ENCODE assay signal across 8 mouse cellular contexts in genomic region chr5:30701373-30701772, GRCm38 (mm10). TPM values are rescaled to one million over a fixed set of nuclear protein-coding genes. Genes with fewer than 3 reads are reported as not detected.
A peak's percentile ranks its signal among the peaks of the same experiment; 100 is the strongest.
DNase-seq lines count a peak whose midpoint lies in the region.
"Not testable (repeated sequence)": the region's sequence is repeated elsewhere in the genome, so short reads cannot be mapped to it uniquely, and the experiment has no call there.
"Had no signal": no experiment of that assay in that cellular context is flagged by ENCODE, and none has a peak within 500 bp of the region (broad histone marks: within the 10 kb centered on the region; RNA-seq: fewer than 3 reads in every experiment).

No protein-coding gene starts in this region.

- H3K27ac ChIP-seq in forebrain, embryonic 10.5 days = peak overlapping the region; percentile 71
- H3K27ac ChIP-seq in heart, embryonic 10.5 days = peak overlapping the region; percentile 81
- H3K27ac ChIP-seq in hindbrain, embryonic 10.5 days = peak overlapping the region; percentile 81; the same call in 1 of the 2 replicates
- H3K27ac ChIP-seq in midbrain, embryonic 10.5 days (replicated peaks) = peak overlapping the region; percentile 78

- H3K36me3 ChIP-seq in forebrain, embryonic 10.5 days (replicated peaks); heart, embryonic 10.5 days; hindbrain, embryonic 10.5 days; midbrain, embryonic 10.5 days: not testable (repeated sequence)

- not testable (repeated sequence) for H3K9me3 ChIP-seq in forebrain, embryonic 10.5 days; heart, embryonic 10.5 days; hindbrain, embryonic 10.5 days; midbrain, embryonic 10.5 days (replicated peaks)

- H3K4me3 ChIP-seq in forebrain, embryonic 10.5 days; heart, embryonic 10.5 days; hindbrain, embryonic 10.5 days; midbrain, embryonic 10.5 days: not testable (repeated sequence)

- H3K4me1 ChIP-seq in forebrain, embryonic 10.5 days = not testable (repeated sequence)
- peaks cover 15% of the 10 kb centered on the region for H3K4me1 ChIP-seq in heart, embryonic 10.5 days
- peaks cover 14% of the 10 kb centered on the region for H3K4me1 ChIP-seq in hindbrain, embryonic 10.5 days (replicated peaks)
- peaks cover 16% of the 10 kb centered on the region for H3K4me1 ChIP-seq in midbrain, embryonic 10.5 days

- DNase-seq in embryo, embryonic 10 days (ENCODE audit: low spot score) = peak; percentile 69
- DNase-seq in embryo, embryonic 9.5 days (ENCODE audit: extremely low spot score) = peak; percentile 34
- DNase-seq in forebrain, embryonic 10.5 days (ENCODE audit: extremely low spot score, low spot score); heart, embryonic 10.5 days (ENCODE audit: low spot score); hindbrain, embryonic 10.5 days (ENCODE audit: low spot score); midbrain, embryonic 10.5 days (ENCODE audit: low spot score): not testable (repeated sequence)
- peak; percentile 19 for DNase-seq in retina, postnatal 1 day

- 45% methylated on average over 4 of the region's 4 CpGs for WGBS in forebrain, embryonic 10.5 days
- WGBS in heart, embryonic 10.5 days = 32% methylated on average over 4 of the region's 4 CpGs
- WGBS in hindbrain, embryonic 10.5 days = 36% methylated on average over 4 of the region's 4 CpGs
- WGBS in midbrain, embryonic 10.5 days = 37% methylated on average over 4 of the region's 4 CpGs

- H3K27me3 ChIP-seq in forebrain, embryonic 10.5 days (ENCODE audit: poor library complexity, severe bottlenecking) = peaks cover 22% of the 10 kb centered on the region
- not testable (repeated sequence) for H3K27me3 ChIP-seq in heart, embryonic 10.5 days (ENCODE audit: insufficient read depth, poor library complexity, severe bottlenecking)
- H3K27me3 ChIP-seq in hindbrain, embryonic 10.5 days (ENCODE audit: insufficient read depth, poor library complexity, severe bottlenecking) = peaks cover 20% of the 10 kb centered on the region
- H3K27me3 ChIP-seq in midbrain, embryonic 10.5 days (ENCODE audit: low read depth, poor library complexity, severe bottlenecking) = peaks cover 22% of the 10 kb centered on the region

RNA-seq across cellular contexts. Expression of gene Dpysl5, which starts 10.0 kb away (rescaled TPM):
- polyA plus RNA-seq in forebrain, embryonic 10.5 days (2016; fragmentation: Nextera tagmentation; extraction: Ambion mirVana) = 61.5 and 64.0 TPM in 2 replicates
- 4.0 and 5.6 TPM in 2 replicates for polyA plus RNA-seq in heart, embryonic 10.5 days (2016; fragmentation: Nextera tagmentation; extraction: Ambion mirVana)
- 87.4 and 151 TPM in 2 replicates for polyA plus RNA-seq in hindbrain, embryonic 10.5 days (2016; fragmentation: Nextera tagmentation; extraction: Ambion mirVana)
- 90.7 and 126 TPM in 2 replicates for polyA plus RNA-seq in midbrain, embryonic 10.5 days (2016; fragmentation: Nextera tagmentation; extraction: Ambion mirVana)
- polyA plus RNA-seq: activated CD4-positive, CD25-positive, alpha-beta regulatory T cell, adult 4 months had no signal

RNA-seq across cellular contexts. Expression of gene Cenpa, which starts 34.8 kb away (rescaled TPM):
- polyA plus RNA-seq in forebrain, embryonic 10.5 days (2016; fragmentation: Nextera tagmentation; extraction: Ambion mirVana) = 439 and 473 TPM in 2 replicates
- polyA plus RNA-seq in heart, embryonic 10.5 days (2016; fragmentation: Nextera tagmentation; extraction: Ambion mirVana) = 323 and 372 TPM in 2 replicates
- 409 and 440 TPM in 2 replicates for polyA plus RNA-seq in hindbrain, embryonic 10.5 days (2016; fragmentation: Nextera tagmentation; extraction: Ambion mirVana)
- polyA plus RNA-seq in midbrain, embryonic 10.5 days (2016; fragmentation: Nextera tagmentation; extraction: Ambion mirVana) = 413 and 444 TPM in 2 replicates

RNA-seq across cellular contexts. Expression of gene Slc35f6, which starts 53.6 kb away (rescaled TPM):
- polyA plus RNA-seq in forebrain, embryonic 10.5 days (2016; fragmentation: Nextera tagmentation; extraction: Ambion mirVana) = 25.9 and 27.2 TPM in 2 replicates
- polyA plus RNA-seq in heart, embryonic 10.5 days (2016; fragmentation: Nextera tagmentation; extraction: Ambion mirVana) = 25.5 and 28.4 TPM in 2 replicates
- 25.5 and 28.9 TPM in 2 replicates for polyA plus RNA-seq in hindbrain, embryonic 10.5 days (2016; fragmentation: Nextera tagmentation; extraction: Ambion mirVana)
- 26.7 and 30.3 TPM in 2 replicates for polyA plus RNA-seq in midbrain, embryonic 10.5 days (2016; fragmentation: Nextera tagmentation; extraction: Ambion mirVana)
